Mouse (Mus musculus) MEL (cell line): ENCODE data around the gene Sash1. TPM values are rescaled to one million over a fixed set of nuclear protein-coding genes. Genes with fewer than 3 reads are reported as not detected.

Experiments used
- DNase-seq: peaks from one replicate; pipeline ENCODE4 v3.0.0; 2011; ENCODE audit warnings: low read depth, low spot score
- H3K27ac ChIP-seq: 2 replicates; pipeline ENCODE4 v1.5.1; 2012; ENCODE audit warnings: low read depth, mild to moderate bottlenecking, control low read depth, low read length, moderate library complexity; ENCODE audit not compliant: control insufficient read depth
- H3K27me3 ChIP-seq, 2 experiments: fragments of 150-350 bp in 1 of 2; sonication (generic) in 1 of 2; 2 replicates each; pipeline ENCODE4 v1.6.1; 2012; ENCODE audit warnings: low read length in 2 of 2, mild to moderate bottlenecking in 2 of 2, improper control_type of control experiment in 1 of 2, moderate library complexity in 1 of 2; ENCODE audit not compliant: insufficient read depth in 2 of 2, control insufficient read depth in 1 of 2
- H3K36me3 ChIP-seq, 2 experiments: 2 replicates each; pipeline ENCODE4 v1.6.1; 2012 to 2014; ENCODE audit warnings: low read length in 2 of 2, improper control_type of control experiment in 1 of 2, inconsistent platforms in 1 of 2, mild to moderate bottlenecking in 1 of 2; ENCODE audit not compliant: insufficient read depth in 2 of 2, control insufficient read depth in 1 of 2
- H3K4me1 ChIP-seq, 2 experiments: fragments of 150-350 bp in 1 of 2; sonication (generic) in 1 of 2; 2 replicates each; pipeline ENCODE4 v1.6.1; 2012; ENCODE audit warnings: low read length in 2 of 2, improper control_type of control experiment in 1 of 2, mild to moderate bottlenecking in 1 of 2; ENCODE audit not compliant: insufficient read depth in 2 of 2, control insufficient read depth in 1 of 2
- H3K4me3 ChIP-seq, 2 experiments: fragments of 150-350 bp in 1 of 2; sonication (generic) in 1 of 2; 2 replicates each; pipeline ENCODE4 v1.5.1; 2012; ENCODE audit warnings: low read depth in 2 of 2, low read length in 2 of 2, mild to moderate bottlenecking in 2 of 2, moderate library complexity in 2 of 2, control low read depth in 1 of 2, improper control_type of control experiment in 1 of 2; ENCODE audit not compliant: control insufficient read depth in 1 of 2, insufficient read depth in 1 of 2
- H3K79me2 ChIP-seq: 2 replicates; pipeline ENCODE4 v1.6.1; 2012; ENCODE audit warnings: mild to moderate bottlenecking, low read length, moderate library complexity; ENCODE audit not compliant: control insufficient read depth, poor library complexity, insufficient read depth
- H3K9ac ChIP-seq: 2 replicates; pipeline ENCODE4 v1.6.1; 2012; ENCODE audit warnings: low read depth, mild to moderate bottlenecking, control low read depth, low read length, moderate library complexity; ENCODE audit not compliant: control insufficient read depth, poor library complexity, severe bottlenecking
- H3K9me3 ChIP-seq: fragments of 150-350 bp; sonication (generic); replicated peaks from 2 replicates; pipeline ENCODE4 v1.6.1; 2012; ENCODE audit warnings: mild to moderate bottlenecking, low read length, improper control_type of control experiment, moderate library complexity; ENCODE audit not compliant: insufficient read depth
- CTCF ChIP-seq, 3 experiments: IDR thresholded peaks in 2 of 3; conservative IDR thresholded peaks in 1 of 3; 2 replicates each; pipeline ENCODE4 v1.5.1; 2011 to 2012; ENCODE audit warnings: low read length in 3 of 3, low read depth in 2 of 3, mild to moderate bottlenecking in 2 of 3, improper control_type of control experiment in 1 of 3, inconsistent platforms in 1 of 3, mixed read lengths in 1 of 3, moderate library complexity in 1 of 3; ENCODE audit not compliant: control insufficient read depth in 1 of 3, insufficient read depth in 1 of 3, poor library complexity in 1 of 3, severe bottlenecking in 1 of 3
- E2F4 ChIP-seq: IDR thresholded peaks from 2 replicates; pipeline ENCODE4 v1.6.1; 2011; ENCODE audit warnings: low read depth, low read length, improper control_type of control experiment, borderline replicate concordance
- EP300 ChIP-seq, 2 experiments: IDR thresholded peaks; 2 replicates each; pipeline ENCODE4 v1.6.1; 2011; ENCODE audit warnings: improper control_type of control experiment in 2 of 2, low read length in 2 of 2, low read depth in 1 of 2, mild to moderate bottlenecking in 1 of 2
- ETS1 ChIP-seq: IDR thresholded peaks from 2 replicates; pipeline ENCODE4 v1.6.1; 2012; ENCODE audit warnings: low read depth, mild to moderate bottlenecking, inconsistent platforms, low read length, improper control_type of control experiment, moderate library complexity
- GABPA ChIP-seq: IDR thresholded peaks from 2 replicates; pipeline ENCODE4 v1.6.1; 2012; ENCODE audit warnings: low read depth, mild to moderate bottlenecking, inconsistent platforms, low read length, improper control_type of control experiment, moderate library complexity
- JUND ChIP-seq: IDR thresholded peaks from 2 replicates; pipeline ENCODE4 v1.6.1; 2011; ENCODE audit warnings: low read depth, mild to moderate bottlenecking, improper control_type of control experiment, low read length
- MAFK ChIP-seq: IDR thresholded peaks from 2 replicates; pipeline ENCODE4 v1.6.1; 2011; ENCODE audit warnings: low read depth, mild to moderate bottlenecking, low read length, improper control_type of control experiment, borderline replicate concordance
- MAZ ChIP-seq: IDR thresholded peaks from 2 replicates; pipeline ENCODE4 v1.6.1; 2012; ENCODE audit warnings: low read depth, mild to moderate bottlenecking, inconsistent platforms, low read length, improper control_type of control experiment
- MXI1 ChIP-seq: IDR thresholded peaks from 2 replicates; pipeline ENCODE4 v1.6.1; 2011; ENCODE audit warnings: mild to moderate bottlenecking, low read depth, low read length, improper control_type of control experiment
- MYB ChIP-seq: IDR thresholded peaks from 2 replicates; pipeline ENCODE4 v1.6.1; 2011; ENCODE audit warnings: mild to moderate bottlenecking, low read depth, low read length, improper control_type of control experiment
- MYC ChIP-seq: IDR thresholded peaks from 2 replicates; pipeline ENCODE4 v1.6.1; 2011; ENCODE audit warnings: low read depth, mild to moderate bottlenecking, low read length, improper control_type of control experiment, moderate library complexity
- NELFE ChIP-seq: IDR thresholded peaks from 2 replicates; pipeline ENCODE4 v1.6.1; 2011; ENCODE audit warnings: low read depth, low read length, improper control_type of control experiment
- RAD21 ChIP-seq: IDR thresholded peaks from 2 replicates; pipeline ENCODE4 v1.6.1; 2011; ENCODE audit warnings: mild to moderate bottlenecking, low read depth, low read length, improper control_type of control experiment
- SIN3A ChIP-seq: IDR thresholded peaks from 2 replicates; pipeline ENCODE4 v1.6.1; 2012; ENCODE audit warnings: low read length, improper control_type of control experiment, inconsistent platforms
- TAL1 ChIP-seq: IDR thresholded peaks from 2 replicates; pipeline ENCODE4 v1.6.1; 2012; ENCODE audit warnings: mild to moderate bottlenecking, inconsistent platforms, low read length, moderate library complexity, mixed read lengths
- TCF12 ChIP-seq: IDR thresholded peaks from 2 replicates; pipeline ENCODE4 v1.6.1; 2014; ENCODE audit warnings: low read depth, mild to moderate bottlenecking, inconsistent platforms, low read length, improper control_type of control experiment, moderate library complexity
- UBTF ChIP-seq: IDR thresholded peaks from 2 replicates; pipeline ENCODE4 v1.6.1; 2012; ENCODE audit warnings: low read depth, mild to moderate bottlenecking, inconsistent platforms, low read length, improper control_type of control experiment, moderate library complexity, borderline replicate concordance; ENCODE audit not compliant: insufficient read depth
- USF1 ChIP-seq: IDR thresholded peaks from 2 replicates; pipeline ENCODE4 v1.6.1; 2014; ENCODE audit warnings: low read depth, mild to moderate bottlenecking, inconsistent platforms, low read length, improper control_type of control experiment, moderate library complexity
- USF2 ChIP-seq, 2 experiments: IDR thresholded peaks; 2 replicates each; pipeline ENCODE4 v1.6.1; 2011 to 2012; ENCODE audit warnings: improper control_type of control experiment in 2 of 2, low read length in 2 of 2, borderline replicate concordance in 1 of 2, inconsistent platforms in 1 of 2, low read depth in 1 of 2, mild to moderate bottlenecking in 1 of 2; ENCODE audit not compliant: insufficient read depth in 1 of 2
- ZMIZ1 ChIP-seq: IDR thresholded peaks from 2 replicates; pipeline ENCODE4 v1.6.1; 2012; ENCODE audit warnings: low read depth, mild to moderate bottlenecking, inconsistent platforms, low read length, improper control_type of control experiment, moderate library complexity
- ZNF384 ChIP-seq: IDR thresholded peaks from 2 replicates; pipeline ENCODE4 v1.6.1; 2012; ENCODE audit warnings: low read depth, mild to moderate bottlenecking, inconsistent platforms, low read length, improper control_type of control experiment
- polyA plus RNA-seq, 2 experiments: library from polyadenylated mRNA; stranded (reverse) in 1 of 2; unstranded in 1 of 2; fragments of >175 nt in 1 of 2; fragments of >200 nt in 1 of 2; gene quantifications; 2 replicates each; pipeline versions ENCODE4 v1.2.1 to v1.2.4; 2012; ENCODE audit warnings: low replicate concordance in 2 of 2, low read depth in 1 of 2; ENCODE audit not compliant: insufficient read length in 2 of 2, insufficient read depth in 1 of 2, missing spikeins in 1 of 2
- total RNA-seq: library from RNA; depleted of rRNA; stranded (reverse); fragments of 300-350 nt; gene quantifications from 2 replicates; pipeline ENCODE4 v1.2.3, GENCODE M21; 2012

Sash1 gene
- total and polyA plus RNA-seq, 3 experiments: not detected

- TF ChIP-seq TCF12 (no peak), ZNF384 (no peak), USF2 (IDR thresholded peaks at IDR 0.05; ENCODE audit: borderline replicate concordance in 1 of 2, insufficient read depth in 1 of 2, low read depth in 1 of 2, low read length in 2 of 2) (no peak), CTCF (IDR thresholded peaks at IDR 0.05 in 2 of 3, conservative IDR thresholded peaks at IDR 0.05 in 1 of 3; ENCODE audit: control insufficient read depth in 1 of 3, insufficient read depth in 1 of 3, low read depth in 2 of 3, low read length in 3 of 3, poor library complexity in 1 of 3, severe bottlenecking in 1 of 3) (no peak), GABPA (no peak)
- Histone ChIP-seq H3K9ac (no peak overlapping the region), H3K9me3 (no peaks in the 10 kb centered on the region), H3K4me3 (no peak overlapping the region), H3K36me3 (no peaks in the 10 kb centered on the region), H3K4me1 (no peaks in the 10 kb centered on the region), H3K79me2 (no peaks in the 10 kb centered on the region), H3K27ac (no peak overlapping the region), H3K27me3 (no peaks in the 10 kb centered on the region; a peak in 1 of 4 replicates)
- no peak for DNase-seq
Measured at GRCm38 (mm10) chr10:8883686-8884085, 2.2 kb downstream of the Sash1 start.

- Histone ChIP-seq H3K27me3 (no peaks in the 10 kb centered on the region; a peak in 1 of 4 replicates), H3K79me2 (no peaks in the 10 kb centered on the region), H3K36me3 (no peaks in the 10 kb centered on the region), H3K27ac (no peak overlapping the region), H3K4me3 (no peak overlapping the region), H3K9me3 (no peaks in the 10 kb centered on the region), H3K9ac (no peak overlapping the region), H3K4me1 (no peaks in the 10 kb centered on the region)
- DNase-seq: no peak
- TF ChIP-seq NELFE: no peak
- no peak for TF ChIP-seq ZNF384
- TF ChIP-seq MAZ: no peak
- no peak for TF ChIP-seq UBTF
- no peak for TF ChIP-seq MYB
- no peak for TF ChIP-seq TCF12
- TF ChIP-seq MYC: no peak
Measured at GRCm38 (mm10) chr10:8881736-8882135, 4.1 kb downstream of the Sash1 start.

DNA sequence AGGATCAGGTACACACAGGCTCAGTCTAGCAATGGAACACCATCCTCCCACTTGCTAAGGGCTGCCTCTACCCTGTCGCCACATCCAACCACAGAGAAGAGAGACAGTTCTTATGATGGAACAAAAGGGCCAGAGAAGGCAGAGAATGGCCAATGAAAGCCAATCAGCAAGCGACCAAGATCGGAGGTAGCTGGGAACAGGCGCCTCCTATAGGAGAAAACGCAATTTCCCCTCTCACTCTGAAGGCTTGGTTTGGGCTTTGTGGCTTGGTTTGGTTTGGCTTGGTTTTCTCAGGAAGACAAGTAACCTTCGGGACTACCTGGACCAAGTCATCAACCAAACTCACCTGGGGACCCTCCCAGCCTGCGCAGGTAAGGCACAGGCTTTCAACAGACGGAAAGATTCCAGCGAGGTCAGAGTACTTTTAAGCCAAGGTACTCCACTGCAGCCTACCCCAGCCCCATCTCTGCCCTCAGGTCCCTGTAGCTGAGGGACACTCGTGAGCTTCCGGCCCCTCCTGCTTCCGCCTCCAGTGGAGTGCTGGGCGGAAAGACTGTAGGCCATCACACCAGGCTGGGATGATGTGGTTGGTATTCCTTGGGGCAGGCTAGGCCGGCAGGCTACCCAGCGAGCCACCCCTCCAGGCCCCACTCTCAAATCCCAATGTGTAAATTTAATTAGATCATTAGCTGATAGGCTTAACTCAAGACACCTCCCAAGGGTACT lies 4.8 kb downstream of the Sash1 start:
- Histone ChIP-seq H3K36me3 (no peaks in the 10 kb centered on the region), H3K9ac (no peak overlapping the region), H3K27ac (no peak overlapping the region), H3K4me1 (no peaks in the 10 kb centered on the region), H3K27me3 (no peaks in the 10 kb centered on the region; a peak in 1 of 4 replicates), H3K79me2 (no peaks in the 10 kb centered on the region), H3K4me3 (no peak overlapping the region), H3K9me3 (no peaks in the 10 kb centered on the region)
- TF ChIP-seq RAD21 (no peak), JUND (no peak), ETS1 (no peak), MXI1 (no peak), TAL1 (no peak), USF1 (no peak), E2F4 (no peak), MYB (no peak), MAFK (no peak), SIN3A (no peak), ZMIZ1 (no peak), CTCF (IDR thresholded peaks at IDR 0.05 in 2 of 3, conservative IDR thresholded peaks at IDR 0.05 in 1 of 3; ENCODE audit: control insufficient read depth in 1 of 3, insufficient read depth in 1 of 3, low read depth in 2 of 3, low read length in 3 of 3, poor library complexity in 1 of 3, severe bottlenecking in 1 of 3) (no peak), EP300 (IDR thresholded peaks at IDR 0.05; ENCODE audit: low read depth in 1 of 2, low read length in 2 of 2) (no peak), USF2 (IDR thresholded peaks at IDR 0.05; ENCODE audit: borderline replicate concordance in 1 of 2, insufficient read depth in 1 of 2, low read depth in 1 of 2, low read length in 2 of 2) (no peak)
- DNase-seq: no peak
